Mouse (Mus musculus) lung, postnatal 25 days (tissue): Measurements from ENCODE around the gene Zfp174.

Source experiments
- DNase-seq: peaks from one replicate; pipeline ENCODE4 v3.0.0; 2022; ENCODE audit warnings: low spot score

Gene Zfp174

GRCm38 (mm10) chr16:3884201-3885064, 37.4 kb downstream of the Zfp174 start, which contains the start of the genes Zfp597 and Gm20695:
Gene Zfp597, minus strand, starts transcription at chr16:3884561.
Gene Gm20695, plus strand, starts transcription at chr16:3884648.
- peak; percentile 95 for DNase-seq

GRCm38 (mm10) chr16:3885065-3885670, 38.1 kb downstream of the Zfp174 start:
- DNase-seq: no peak

GRCm38 (mm10) chr16:3891621-3892295, 44.7 kb downstream of the Zfp174 start:
- no peak for DNase-seq

- DNase-seq: no peak
Observed at GRCm38 (mm10) chr16:3893739-3894138, 46.7 kb downstream of the Zfp174 start.

GRCm38 (mm10) chr16:3895173-3895792, 48.2 kb downstream of the Zfp174 start:
- peak; percentile 87 for DNase-seq

- DNase-seq: no peak
Observed at GRCm38 (mm10) chr16:3896046-3896445, 49.0 kb downstream of the Zfp174 start.

- no peak for DNase-seq
Observed at GRCm38 (mm10) chr16:3896553-3896952, 49.5 kb downstream of the Zfp174 start.

- DNase-seq: no peak
Observed at GRCm38 (mm10) chr16:3907471-3907870, 60.4 kb downstream of the Zfp174 start.
